ENCODE assay signal across 8 mouse cellular contexts in the genomic region with DNA sequence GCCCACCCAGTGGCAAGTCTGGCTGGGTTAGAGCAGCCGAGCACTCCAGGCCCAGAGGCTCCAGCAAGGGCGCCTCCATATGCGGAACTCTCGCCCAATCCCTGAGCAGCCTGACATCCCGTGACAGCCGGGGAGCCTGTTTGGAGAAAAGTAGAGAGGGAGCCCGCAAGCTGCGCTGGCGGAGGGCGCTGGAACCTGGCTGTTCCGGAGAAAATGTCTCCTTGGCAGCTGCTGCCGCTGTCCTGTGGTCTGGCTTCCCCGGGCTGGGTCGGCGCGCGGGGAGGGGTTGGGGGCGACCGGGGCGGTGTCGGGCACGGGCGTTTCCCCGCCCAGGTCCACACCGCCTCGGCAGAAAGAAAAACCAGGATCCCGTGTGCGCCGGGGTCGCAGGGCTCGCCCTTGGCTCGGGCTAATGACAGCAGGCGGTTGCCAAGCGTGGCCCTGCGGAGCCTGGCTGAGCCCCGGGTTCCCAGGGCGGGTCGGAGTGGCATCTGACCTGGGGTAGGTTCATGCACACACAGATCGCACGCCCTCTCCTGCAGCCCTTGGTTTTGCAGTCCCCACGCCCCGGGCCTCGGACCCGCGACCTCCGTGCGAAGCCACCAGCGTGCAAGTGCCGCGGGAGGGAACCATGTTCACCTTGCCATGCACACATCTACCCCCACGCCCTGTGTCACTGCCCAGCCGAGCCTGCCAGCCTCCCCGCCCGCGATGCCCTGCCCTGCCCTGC. TPM values are rescaled to one million over a fixed set of nuclear protein-coding genes. Genes with fewer than 3 reads are reported as not detected.
DNase-seq lines count a peak whose midpoint lies in the region; ATAC-seq and TF ChIP-seq lines count a peak whose summit lies in the region.

No protein-coding gene starts in this region.

- DNase-seq in adipocyte (ENCODE audit: low spot score) = peak; percentile 84
- DNase-seq in gastrocnemius, adult 8-10 months (ENCODE audit: low spot score in 2 of 2) = peak; percentile 60 to 78
- peak; percentile 49 for DNase-seq in hindlimb bud, embryonic 11.5 days (ENCODE audit: extremely low spot score, low read depth, low spot score)
- peak; percentile 67 to 78 for DNase-seq in left cerebral cortex, adult 8-10 months (ENCODE audit: low spot score in 2 of 2)
- peak; percentile 91 for DNase-seq in right cerebral cortex, adult 18-20 months
- DNase-seq in urinary bladder, adult 2 months (ENCODE audit: low spot score) = peak; percentile 59

- peak; percentile 82; the same call in 1 of the 2 replicates for TF ChIP-seq POLR2A in cortical plate, adult 2 months (IDR thresholded peaks at IDR 0.05; ENCODE audit: extremely low read depth, insufficient read depth, low read length)

- H3K4me3 ChIP-seq in cortical plate, adult 2 months (ENCODE audit: insufficient read depth, low read length) = peak overlapping the region; percentile 100

- peak; percentile 69 for ATAC-seq in megakaryocyte, adult 5-6 weeks (ENCODE audit: poor library complexity, severe bottlenecking)

- peak overlapping the region; percentile 100 for H3K27ac ChIP-seq in cortical plate, adult 2 months (ENCODE audit: insufficient read depth, low read length)

- TF ChIP-seq CTCF in cortical plate, adult 2 months (IDR thresholded peaks at IDR 0.05; ENCODE audit: extremely low read depth, insufficient read depth, low read length) = no peak

- no peaks in the 10 kb centered on the region; the same call in 1 of the 2 replicates for H3K4me1 ChIP-seq in cortical plate, adult 2 months (ENCODE audit: control insufficient read depth, insufficient read depth, low read length)

RNA-seq across cellular contexts. Expression of a gene that starts 1.1 kb away (rescaled TPM):
- polyA plus RNA-seq in cortical plate, adult 2 months (2012; rRNA removed) = 30.0 and 32.3 TPM in 2 replicates
- total RNA-seq in gastrocnemius, adult 8-10 months (2022) = 10 to 100 TPM; 26.7 to 34.1 (median 29.1) TPM
- 10 to 100 TPM; 33.0 to 37.9 (median 34.3) TPM for total RNA-seq in left cerebral cortex, adult 8-10 months (2022)
- 22.4 and 25.1 TPM in 2 replicates for total RNA-seq in megakaryocyte, adult 5-6 weeks (2015)
- total RNA-seq in megakaryocyte, adult 5-6 weeks (2017) = 15.7 and 18.3 TPM in 2 replicates
- polyA plus RNA-seq in urinary bladder, adult 2 months (2012; rRNA removed) = 32.0 and 34.2 TPM in 2 replicates

RNA-seq across cellular contexts. Expression of a gene that starts 44.4 kb away (rescaled TPM):
- 9.5 and 9.6 TPM in 2 replicates for polyA plus RNA-seq in cortical plate, adult 2 months (2012; rRNA removed)
- 1 to 10 TPM; 1.5 to 3.7 (median 2.6) TPM for total RNA-seq in gastrocnemius, adult 8-10 months (2022)
- 1 to 10 TPM; 5.2 to 8.7 (median 6.4) TPM for total RNA-seq in left cerebral cortex, adult 8-10 months (2022)
- total RNA-seq in megakaryocyte, adult 5-6 weeks (2015) = 26.7 and 33.1 TPM in 2 replicates
- 15.8 and 18.9 TPM in 2 replicates for total RNA-seq in megakaryocyte, adult 5-6 weeks (2017)
- 50.6 and 60.3 TPM in 2 replicates for polyA plus RNA-seq in urinary bladder, adult 2 months (2012; rRNA removed)

RNA-seq across cellular contexts. Expression of a gene that starts 53.8 kb away (rescaled TPM):
- 30.9 and 31.3 TPM in 2 replicates for polyA plus RNA-seq in cortical plate, adult 2 months (2012; rRNA removed)
- under 1 TPM in 3 of 4 experiments, not detected in 1; 0.02 to 0.05 (median 0.03) TPM for total RNA-seq in gastrocnemius, adult 8-10 months (2022)
- 10 to 100 TPM; 61.1 to 73.6 (median 64.3) TPM for total RNA-seq in left cerebral cortex, adult 8-10 months (2022)
- total RNA-seq in megakaryocyte, adult 5-6 weeks (2015) = not detected in 2 replicates
- not detected in 2 replicates for total RNA-seq in megakaryocyte, adult 5-6 weeks (2017)
- polyA plus RNA-seq in urinary bladder, adult 2 months (2012; rRNA removed) = 1.2 and 1.9 TPM in 2 replicates

Comparison
In these comparisons a context has a peak if more than half of its experiments do, and no peak if none do; other contexts are left out.
1. Peak in every context shown above with its lines: DNase-seq, ATAC-seq, H3K4me3 ChIP-seq and H3K27ac ChIP-seq.
2. RNA of a gene that starts 53.8 kb away (total RNA-seq): 61.1 to 73.6 TPM in left cerebral cortex, adult 8-10 months; 0.02 to 0.05 TPM in gastrocnemius, adult 8-10 months and not detected in megakaryocyte, adult 5-6 weeks; every median in the first group is over 10 times any median in the second.